Comparison of ENCODE assay signal across 10 mouse cellular contexts in genomic region chr15:94379425-94379824, GRCm38 (mm10).
DNase-seq lines count a peak whose midpoint lies in the region; ATAC-seq lines count a peak whose summit lies in the region.
"Had no signal": no experiment of that assay in that cellular context is flagged by ENCODE, and none has a peak within 500 bp of the region (broad histone marks: within the 10 kb centered on the region; RNA-seq: fewer than 3 reads in every experiment).

No protein-coding gene starts in this region.

- H3K36me3 ChIP-seq in heart, embryonic 10.5 days, result no peaks in the 10 kb centered on the region
- H3K36me3 ChIP-seq in hindbrain, embryonic 16.5 days (ENCODE audit: control insufficient read depth, insufficient read depth, low read length), result no peaks in the 10 kb centered on the region
- H3K36me3 ChIP-seq in hindbrain, embryonic 10.5 days, result no peaks in the 10 kb centered on the region
- H3K36me3 ChIP-seq: forebrain, embryonic 15.5 days; midbrain, embryonic 12.5 days had no signal

- H3K27ac ChIP-seq in heart, embryonic 10.5 days, result no peak overlapping the region
- H3K27ac ChIP-seq in hindbrain, embryonic 16.5 days (ENCODE audit: low read depth, low read length), result no peak overlapping the region
- H3K27ac ChIP-seq in hindbrain, embryonic 10.5 days, result no peak overlapping the region
- H3K27ac ChIP-seq: forebrain, embryonic 15.5 days; midbrain, embryonic 12.5 days had no signal

- 88% methylated on average over 7 of the region's 9 CpGs for WGBS in heart, embryonic 10.5 days
- WGBS in hindbrain, embryonic 16.5 days, result 92% methylated on average over 4 of the region's 9 CpGs
- 95% methylated on average over 7 of the region's 9 CpGs for WGBS in hindbrain, embryonic 10.5 days

- no peaks in the 10 kb centered on the region for H3K9me3 ChIP-seq in heart, embryonic 10.5 days
- H3K9me3 ChIP-seq in hindbrain, embryonic 16.5 days (ENCODE audit: control insufficient read depth, low read length), result no peaks in the 10 kb centered on the region
- H3K9me3 ChIP-seq in hindbrain, embryonic 10.5 days, result no peaks in the 10 kb centered on the region
- H3K9me3 ChIP-seq: forebrain, embryonic 15.5 days; midbrain, embryonic 12.5 days had no signal

- DNase-seq in heart, postnatal 10 days, result peak; percentile 4
- DNase-seq in heart, embryonic 10.5 days (ENCODE audit: low spot score), result no peak
- DNase-seq in ovary, postnatal 36 days (ENCODE audit: low spot score), result peak; percentile 5
- no peak for DNase-seq in ovary, postnatal 10 days (ENCODE audit: low spot score)
- DNase-seq in adrenal gland, postnatal 25 days, result peak; percentile 12
- peak; percentile 28 for DNase-seq in thymus, postnatal 25 days
- DNase-seq in hindbrain, embryonic 10.5 days (ENCODE audit: low spot score), result no peak

- H3K4me2 ChIP-seq in hindbrain, embryonic 16.5 days (ENCODE audit: low read length), result no peak overlapping the region
- H3K4me2 ChIP-seq: forebrain, embryonic 15.5 days; midbrain, embryonic 12.5 days had no signal

- intact Hi-C loops in heart, postnatal 10 days (cut with DNase I), result no loop called here

- no peaks in the 10 kb centered on the region for H3K4me1 ChIP-seq in heart, embryonic 10.5 days
- H3K4me1 ChIP-seq in hindbrain, embryonic 16.5 days (ENCODE audit: control insufficient read depth, insufficient read depth, low read depth, low read length), result no peaks in the 10 kb centered on the region
- H3K4me1 ChIP-seq in hindbrain, embryonic 10.5 days (replicated peaks), result no peaks in the 10 kb centered on the region
- H3K4me1 ChIP-seq: forebrain, embryonic 15.5 days; midbrain, embryonic 12.5 days had no signal

- no peak overlapping the region for H3K9ac ChIP-seq in hindbrain, embryonic 16.5 days (ENCODE audit: low read depth, low read length)
- H3K9ac ChIP-seq: forebrain, embryonic 15.5 days; midbrain, embryonic 12.5 days had no signal

- no peaks in the 10 kb centered on the region for H3K27me3 ChIP-seq in heart, embryonic 10.5 days (ENCODE audit: insufficient read depth, poor library complexity, severe bottlenecking)
- no peaks in the 10 kb centered on the region for H3K27me3 ChIP-seq in hindbrain, embryonic 16.5 days (replicated peaks; ENCODE audit: control insufficient read depth, insufficient read depth, low read length)
- H3K27me3 ChIP-seq in hindbrain, embryonic 10.5 days (ENCODE audit: insufficient read depth, poor library complexity, severe bottlenecking), result no peaks in the 10 kb centered on the region
- H3K27me3 ChIP-seq: forebrain, embryonic 15.5 days; midbrain, embryonic 12.5 days had no signal

- ATAC-seq in hindbrain, embryonic 16.5 days, result no peak
- ATAC-seq: forebrain, embryonic 15.5 days had no signal

- H3K4me3 ChIP-seq in heart, embryonic 10.5 days, result no peak overlapping the region
- H3K4me3 ChIP-seq in hindbrain, embryonic 16.5 days (ENCODE audit: low read length), result no peak overlapping the region
- no peak overlapping the region for H3K4me3 ChIP-seq in hindbrain, embryonic 10.5 days
- H3K4me3 ChIP-seq: forebrain, embryonic 15.5 days; midbrain, embryonic 12.5 days had no signal

Comparison
In these comparisons a context has a peak if more than half of its experiments do, and no peak if none do; other contexts are left out.
1. DNase-seq: peak in heart, postnatal 10 days (2 of 2), ovary, postnatal 36 days (single experiment), adrenal gland, postnatal 25 days (single experiment) and thymus, postnatal 25 days (single experiment); none in heart, embryonic 10.5 days (single experiment), ovary, postnatal 10 days (single experiment) and hindbrain, embryonic 10.5 days (single experiment).